Mouse (Mus musculus) liver, embryonic 11.5 days (tissue): ENCODE results near the gene Ttc19. TPM values are rescaled to one million over a fixed set of nuclear protein-coding genes. Genes with fewer than 3 reads are reported as not detected.
"Not testable (repeated sequence)": the region's sequence is repeated elsewhere in the genome, so short reads cannot be mapped to it uniquely, and the experiment has no call there.

ENCODE experiments used
- ATAC-seq: fragments of 200-750 bp; cut with Nextera tagmentation; replicated peaks from 2 replicates; pipeline ENCODE4 v1.8.0; 2017; ENCODE audit warnings: moderate number of reproducible peaks, mild to moderate bottlenecking, moderate TSS enrichment, moderate library complexity; ENCODE audit not compliant: low FRiP score
- DNase-seq: peaks from one replicate; pipeline ENCODE4 v3.0.0-alpha.2; 2017; ENCODE audit warnings: low spot score
- H3K27ac ChIP-seq: fragments of 300-500 bp; sonication (generic); 2 replicates; pipeline ENCODE4 v1.5.1; 2014; ENCODE audit warnings: mild to moderate bottlenecking, low read depth, low read length, control low read depth
- H3K27me3 ChIP-seq: fragments of 300-500 bp; sonication (generic); replicated peaks from 2 replicates; pipeline ENCODE4 v1.6.1; 2014; ENCODE audit warnings: low read length, mixed read lengths; ENCODE audit not compliant: control insufficient read depth, insufficient read depth
- H3K36me3 ChIP-seq: fragments of 300-500 bp; sonication (generic); 2 replicates; pipeline ENCODE4 v1.6.1; 2014; ENCODE audit warnings: mild to moderate bottlenecking, low read length, moderate library complexity, mixed read lengths; ENCODE audit not compliant: control insufficient read depth, insufficient read depth
- H3K4me1 ChIP-seq: fragments of 300-500 bp; sonication (generic); replicated peaks from 2 replicates; pipeline ENCODE4 v1.6.1; 2014; ENCODE audit warnings: low read length, mixed read lengths; ENCODE audit not compliant: control insufficient read depth, insufficient read depth
- H3K4me2 ChIP-seq: fragments of 300-500 bp; sonication (generic); 2 replicates; pipeline ENCODE4 v1.6.1; 2014; ENCODE audit warnings: mild to moderate bottlenecking, control low read depth, moderate library complexity
- H3K4me3 ChIP-seq: fragments of 300-500 bp; sonication (generic); 2 replicates; pipeline ENCODE4 v1.5.1; 2014; ENCODE audit warnings: low read depth, low read length, control low read depth
- H3K9ac ChIP-seq: fragments of 300-500 bp; sonication (generic); 2 replicates; pipeline ENCODE4 v1.6.1; 2014; ENCODE audit warnings: low read depth, low read length, control low read depth
- H3K9me3 ChIP-seq: fragments of 300-500 bp; sonication (generic); 2 replicates; pipeline ENCODE4 v1.6.1; 2016; ENCODE audit warnings: low read length, inconsistent platforms, mixed read lengths; ENCODE audit not compliant: control insufficient read depth
- WGBS: fragments of 180-500 bp; shearing (Covaris S2); extraction: QIAGEN DNeasy Blood & Tissue Kit; methylation state at CpG from one replicate; pipeline ENCODE4 v1.1.7; 2014; 5-methylcytosine and 5-hydroxymethylcytosine counted together
- polyA plus RNA-seq: library from polyadenylated mRNA; unstranded; fragments of >200 nt; fragmentation: Nextera tagmentation; extraction: Ambion mirVana; gene quantifications from 2 replicates; pipeline ENCODE4 v1.2.1, GENCODE M21; 2014

Gene Ttc19
- polyA plus RNA-seq, 1 experiment from 2014 or later, result 9.9 TPM

GRCm38 (mm10) chr11:62343002-62343401 lies 61.7 kb downstream of the Ttc19 start:
- H3K9ac ChIP-seq, result no peak overlapping the region
- DNase-seq (no peak), ATAC-seq (no peak)
- H3K27me3 ChIP-seq, result no peaks in the 10 kb centered on the region
- H3K36me3 ChIP-seq, result peaks cover 31% of the 10 kb centered on the region
- no peaks in the 10 kb centered on the region for H3K4me1 ChIP-seq
- H3K27ac ChIP-seq, result no peak overlapping the region
- H3K4me2 ChIP-seq, result no peak overlapping the region
- no peak overlapping the region for H3K4me3 ChIP-seq
- no peaks in the 10 kb centered on the region for H3K9me3 ChIP-seq
- 92% methylated on average over 13 of the region's 13 CpGs for WGBS

GRCm38 (mm10) chr11:62351948-62352347 lies 70.7 kb downstream of the Ttc19 start:
- ATAC-seq (no peak), DNase-seq (no peak)
- 84% methylated on average over 4 of the region's 4 CpGs for WGBS
- no peak overlapping the region for H3K4me3 ChIP-seq
- no peak overlapping the region for H3K4me2 ChIP-seq
- H3K4me1 ChIP-seq, result no peaks in the 10 kb centered on the region
- no peak overlapping the region for H3K27ac ChIP-seq
- peaks cover 34% of the 10 kb centered on the region for H3K36me3 ChIP-seq
- no peaks in the 10 kb centered on the region for H3K27me3 ChIP-seq
- H3K9ac ChIP-seq, result no peak overlapping the region
- H3K9me3 ChIP-seq, result no peaks in the 10 kb centered on the region

GRCm38 (mm10) chr11:62355216-62355615 lies 73.9 kb downstream of the Ttc19 start:
- ATAC-seq, result no peak
- no peaks in the 10 kb centered on the region for H3K9me3 ChIP-seq
- no peak overlapping the region for H3K4me3 ChIP-seq
- 92% methylated on average over 2 of the region's 2 CpGs for WGBS
- H3K4me1 ChIP-seq, result no peaks in the 10 kb centered on the region
- no peak for DNase-seq
- no peak overlapping the region for H3K9ac ChIP-seq
- H3K36me3 ChIP-seq, result peaks cover 24% of the 10 kb centered on the region
- no peaks in the 10 kb centered on the region for H3K27me3 ChIP-seq
- H3K4me2 ChIP-seq, result no peak overlapping the region
- H3K27ac ChIP-seq, result no peak overlapping the region

- H3K4me2 ChIP-seq, result no peak overlapping the region
- no peak overlapping the region for H3K27ac ChIP-seq
- H3K36me3 ChIP-seq, result peaks cover 27% of the 10 kb centered on the region
- no peak for ATAC-seq
- no peaks in the 10 kb centered on the region for H3K4me1 ChIP-seq
- H3K9me3 ChIP-seq, result no peaks in the 10 kb centered on the region
- H3K4me3 ChIP-seq, result no peak overlapping the region
- H3K27me3 ChIP-seq, result no peaks in the 10 kb centered on the region
- no peak overlapping the region for H3K9ac ChIP-seq
- no peak for DNase-seq
- WGBS, result 84% methylated on average over 6 of the region's 6 CpGs
Measured at GRCm38 (mm10) chr11:62366879-62367278, 85.6 kb downstream of the Ttc19 start.

GRCm38 (mm10) chr11:62369924-62370323 lies 88.7 kb downstream of the Ttc19 start:
- Histone ChIP-seq H3K4me2 (no peak overlapping the region), H3K9me3 (no peaks in the 10 kb centered on the region), H3K27ac (no peak overlapping the region), H3K4me3 (no peak overlapping the region), H3K9ac (no peak overlapping the region), H3K27me3 (no peaks in the 10 kb centered on the region), H3K4me1 (no peaks in the 10 kb centered on the region), H3K36me3 (peaks cover 29% of the 10 kb centered on the region)
- ATAC-seq (no peak), DNase-seq (no peak)

- Histone ChIP-seq H3K9me3 (no peaks in the 10 kb centered on the region), H3K9ac (no peak overlapping the region), H3K27ac (no peak overlapping the region), H3K4me3 (no peak overlapping the region), H3K4me1 (no peaks in the 10 kb centered on the region), H3K36me3 (peaks cover 22% of the 10 kb centered on the region), H3K27me3 (no peaks in the 10 kb centered on the region), H3K4me2 (no peak overlapping the region)
- DNase-seq (no peak), ATAC-seq (no peak)
- 90% methylated on average over 2 of the region's 2 CpGs for WGBS
Measured at GRCm38 (mm10) chr11:62371776-62372175, 90.5 kb downstream of the Ttc19 start.

- not testable (repeated sequence) for H3K9me3 ChIP-seq, H3K9ac ChIP-seq, H3K27ac ChIP-seq, H3K4me2 ChIP-seq, H3K27me3 ChIP-seq, ATAC-seq, H3K4me3 ChIP-seq, H3K4me1 ChIP-seq, DNase-seq
- peaks cover 20% of the 10 kb centered on the region; the same call in 1 of the 2 replicates for H3K36me3 ChIP-seq
- 84% methylated on average over 6 of the region's 6 CpGs for WGBS
Measured at GRCm38 (mm10) chr11:62377202-62377851, 96.1 kb downstream of the Ttc19 start.

Other genes with a start within 250 kb of the Ttc19 start
- gene Adora2b, start 32.5 kb upstream of the Ttc19 start, polyA plus RNA-seq, result 0.64 and 0.99 TPM in 2 replicates
- gene Zswim7, start 98 bp upstream of the Ttc19 start, polyA plus RNA-seq, result 18.6 and 20.8 TPM in 2 replicates
- gene Pigl, start 177.0 kb downstream of the Ttc19 start, polyA plus RNA-seq, result 15.3 and 15.7 TPM in 2 replicates
- 133 and 144 TPM in 2 replicates for gene Ncor1, start 177.1 kb downstream of the Ttc19 start, polyA plus RNA-seq